Comparison of ENCODE assay signal across 9 mouse cellular contexts in genomic region chr4:132145092-132145491, GRCm38 (mm10). TPM values are rescaled to one million over a fixed set of nuclear protein-coding genes. Genes with fewer than 3 reads are reported as not detected.
DNase-seq lines count a peak whose midpoint lies in the region; ATAC-seq lines count a peak whose summit lies in the region.
"Had no signal": no experiment of that assay in that cellular context is flagged by ENCODE, and none has a peak within 500 bp of the region (broad histone marks: within the 10 kb centered on the region; RNA-seq: fewer than 3 reads in every experiment).

No protein-coding gene starts in this region.

- no peak for ATAC-seq in heart, embryonic 11.5 days (replicated peaks; ENCODE audit: insufficient number of reproducible peaks, low FRiP score, low TSS enrichment)
- no peak for ATAC-seq in lung, embryonic 16.5 days (ENCODE audit: low read depth)
- ATAC-seq in hindbrain, embryonic 11.5 days (ENCODE audit: low FRiP score) = no peak
- ATAC-seq in megakaryocyte progenitor cell, adult 5-6 weeks (replicated peaks; ENCODE audit: poor library complexity) = peak; percentile 82
- ATAC-seq in cerebellum, adult (ENCODE audit: insufficient number of reproducible peaks, low FRiP score, low TSS enrichment) = no peak

- DNase-seq in heart, postnatal 36 days = no peak
- no peak for DNase-seq in lung, adult 18-20 months
- DNase-seq in hindbrain, embryonic 11.5 days (ENCODE audit: low spot score) = peak; percentile 5
- DNase-seq in thymus, postnatal 0 days (ENCODE audit: low spot score) = no peak

- H3K27me3 ChIP-seq in heart, embryonic 11.5 days (ENCODE audit: control insufficient read depth, insufficient read depth, low read length) = peaks cover 60% of the 10 kb centered on the region
- H3K27me3 ChIP-seq in lung, embryonic 16.5 days (ENCODE audit: control insufficient read depth, insufficient read depth, low read depth, low read length) = peaks cover 41% of the 10 kb centered on the region
- H3K27me3 ChIP-seq in hindbrain, embryonic 11.5 days (ENCODE audit: control insufficient read depth, insufficient read depth, low read length) = peaks cover 39% of the 10 kb centered on the region

- no peaks in the 10 kb centered on the region for H3K9me3 ChIP-seq in heart, embryonic 11.5 days (replicated peaks; ENCODE audit: control insufficient read depth, low read length)
- H3K9me3 ChIP-seq in lung, embryonic 16.5 days (ENCODE audit: control insufficient read depth, low read length) = no peaks in the 10 kb centered on the region
- H3K9me3 ChIP-seq in hindbrain, embryonic 11.5 days (ENCODE audit: control insufficient read depth, low read length) = no peaks in the 10 kb centered on the region

- intact Hi-C loops in heart, postnatal 36 days (cut with DNase I) = no loop called here

- peak overlapping the region; percentile 87 for H3K4me2 ChIP-seq in heart, embryonic 11.5 days
- peak overlapping the region; percentile 77; the same call in 1 of the 2 replicates for H3K4me2 ChIP-seq in lung, embryonic 16.5 days (ENCODE audit: low read depth, low read length)
- no peak overlapping the region for H3K4me2 ChIP-seq in hindbrain, embryonic 11.5 days (replicated peaks; ENCODE audit: low read depth, low read length)

- H3K4me1 ChIP-seq in heart, embryonic 11.5 days (ENCODE audit: control insufficient read depth, insufficient read depth, low read length) = no peaks in the 10 kb centered on the region; the same call in 1 of the 2 replicates
- H3K4me1 ChIP-seq in lung, embryonic 16.5 days (replicated peaks; ENCODE audit: control insufficient read depth, insufficient read depth, low read length) = 0 out of 2 replicates have a peak, but pooled peaks cover 3% of the 10 kb centered on the region
- H3K4me1 ChIP-seq in hindbrain, embryonic 11.5 days (replicated peaks; ENCODE audit: control insufficient read depth, insufficient read depth, low read length) = no peaks in the 10 kb centered on the region

- 25% methylated on average over 10 of the region's 10 CpGs for WGBS in heart, embryonic 11.5 days (ENCODE audit: insufficient replicate concordance)
- WGBS in lung, embryonic 16.5 days = 26% methylated on average over 10 of the region's 10 CpGs
- 38% methylated on average over 10 of the region's 10 CpGs for WGBS in hindbrain, embryonic 11.5 days

- H3K36me3 ChIP-seq in heart, embryonic 11.5 days (ENCODE audit: control insufficient read depth, insufficient read depth, low read length) = no peaks in the 10 kb centered on the region
- no peaks in the 10 kb centered on the region for H3K36me3 ChIP-seq in lung, embryonic 16.5 days (ENCODE audit: control insufficient read depth, insufficient read depth, low read length)
- no peaks in the 10 kb centered on the region for H3K36me3 ChIP-seq in hindbrain, embryonic 11.5 days (ENCODE audit: control insufficient read depth, insufficient read depth, low read length)

- peak overlapping the region; percentile 54; the same call in 1 of the 2 replicates for H3K4me3 ChIP-seq in heart, embryonic 11.5 days (ENCODE audit: low read depth, low read length)
- H3K4me3 ChIP-seq in lung, embryonic 16.5 days (ENCODE audit: low read length) = no peak overlapping the region
- no peak overlapping the region for H3K4me3 ChIP-seq in hindbrain, embryonic 11.5 days (ENCODE audit: low read depth, low read length)

- no peak overlapping the region for H3K27ac ChIP-seq in heart, embryonic 11.5 days (ENCODE audit: low read depth, low read length)
- no peak overlapping the region for H3K27ac ChIP-seq in lung, embryonic 16.5 days (ENCODE audit: low read length)
- H3K27ac ChIP-seq in hindbrain, embryonic 11.5 days (ENCODE audit: low read depth, low read length) = no peak overlapping the region

- H3K9ac ChIP-seq in heart, embryonic 11.5 days (ENCODE audit: low read depth, low read length) = no peak overlapping the region
- H3K9ac ChIP-seq in lung, embryonic 16.5 days (ENCODE audit: low read length) = no peak overlapping the region
- no peak overlapping the region for H3K9ac ChIP-seq in hindbrain, embryonic 11.5 days (ENCODE audit: low read depth, low read length)

RNA-seq across cellular contexts. Expression of gene Oprd1, which starts 0.8 kb away (rescaled TPM):
- polyA plus RNA-seq in heart, embryonic 11.5 days (2014; fragmentation: Nextera tagmentation; extraction: Ambion mirVana) = 0.53 and 1.3 TPM in 2 replicates
- under 1 TPM; 0.27 to 0.44 TPM for total RNA-seq in heart, postnatal 36 days (2021)
- polyA plus RNA-seq in lung, embryonic 16.5 days (2015; fragmentation: Nextera tagmentation; extraction: Ambion mirVana) = 0.04 and 0.15 TPM in 2 replicates
- polyA plus RNA-seq in hindbrain, embryonic 11.5 days (2014; fragmentation: Nextera tagmentation; extraction: Ambion mirVana) = 0.06 TPM in 1 of 2 replicates, not detected in the other
- total RNA-seq in megakaryocyte progenitor cell, adult 5-6 weeks (2015) = not detected in 2 replicates
- total RNA-seq in megakaryocyte progenitor cell, adult 5-6 weeks (2017) = not detected in 2 replicates
- polyA plus RNA-seq in thymus, postnatal 0 days (2015; fragmentation: Nextera tagmentation; extraction: Ambion mirVana) = 0.08 and 0.22 TPM in 2 replicates
- total RNA-seq: CH12.LX had no signal
